Mouse (Mus musculus): ENCODE data around the gene Mitf. TPM values are rescaled to one million over a fixed set of nuclear protein-coding genes. Genes with fewer than 3 reads are reported as not detected.

The Mitf gene
- polyA plus RNA-seq, 1 experiment: 2.6 TPM

- 91% methylated on average over 13 of the region's 13 CpGs for WGBS
- Histone ChIP-seq H3K27ac (ENCODE audit: insufficient read depth, low read length) (no peak overlapping the region), H3K4me1 (ENCODE audit: control insufficient read depth, insufficient read depth, insufficient read length) (no peaks in the 10 kb centered on the region), H3K36me3 (ENCODE audit: control insufficient read depth, insufficient read depth, low read length) (no peaks in the 10 kb centered on the region), H3K27me3 (ENCODE audit: control insufficient read depth, insufficient read depth, low read length) (no peaks in the 10 kb centered on the region), H3K4me3 (ENCODE audit: extremely low read depth, insufficient read depth, insufficient read length) (no peak overlapping the region)
- TF ChIP-seq CTCF (IDR thresholded peaks at IDR 0.05; ENCODE audit: extremely low read depth, insufficient read depth, insufficient read length, insufficient replicate concordance): no peak
- TF ChIP-seq POLR2A (IDR thresholded peaks at IDR 0.05; ENCODE audit: low read depth, low read length): no peak
- DNase-seq (ENCODE audit: low read depth in 1 of 2, low spot score in 2 of 2): no peak
Observed at GRCm38 (mm10) chr6:97950033-97950881, 143.4 kb downstream of the Mitf start.

GRCm38 (mm10) chr6:97950882-97951245 is 144.0 kb downstream of the Mitf start:
- H3K27me3 ChIP-seq (ENCODE audit: control insufficient read depth, insufficient read depth, low read length): no peaks in the 10 kb centered on the region
- TF ChIP-seq POLR2A (IDR thresholded peaks at IDR 0.05; ENCODE audit: low read depth, low read length) (no peak), CTCF (IDR thresholded peaks at IDR 0.05; ENCODE audit: extremely low read depth, insufficient read depth, insufficient read length, insufficient replicate concordance) (no peak)
- H3K4me3 ChIP-seq (ENCODE audit: extremely low read depth, insufficient read depth, insufficient read length): no peak overlapping the region
- H3K36me3 ChIP-seq (ENCODE audit: control insufficient read depth, insufficient read depth, low read length): no peaks in the 10 kb centered on the region
- no peaks in the 10 kb centered on the region for H3K4me1 ChIP-seq (ENCODE audit: control insufficient read depth, insufficient read depth, insufficient read length)
- WGBS: 84% methylated on average over 2 of the region's 2 CpGs
- H3K27ac ChIP-seq (ENCODE audit: insufficient read depth, low read length): no peak overlapping the region
- DNase-seq (ENCODE audit: low read depth in 1 of 2, low spot score in 2 of 2): no peak

- DNase-seq (ENCODE audit: low read depth in 1 of 2, low spot score in 2 of 2): no peak
- TF ChIP-seq CTCF (IDR thresholded peaks at IDR 0.05; ENCODE audit: extremely low read depth, insufficient read depth, insufficient read length, insufficient replicate concordance): no peak
- TF ChIP-seq POLR2A (IDR thresholded peaks at IDR 0.05; ENCODE audit: low read depth, low read length): no peak
- no peaks in the 10 kb centered on the region for H3K36me3 ChIP-seq (ENCODE audit: control insufficient read depth, insufficient read depth, low read length)
- no peaks in the 10 kb centered on the region for H3K4me1 ChIP-seq (ENCODE audit: control insufficient read depth, insufficient read depth, insufficient read length)
- no peak overlapping the region for H3K4me3 ChIP-seq (ENCODE audit: extremely low read depth, insufficient read depth, insufficient read length)
- WGBS: 90% methylated on average over 1 of the region's 1 CpGs
- H3K27me3 ChIP-seq (ENCODE audit: control insufficient read depth, insufficient read depth, low read length): no peaks in the 10 kb centered on the region
- H3K27ac ChIP-seq (ENCODE audit: insufficient read depth, low read length): no peak overlapping the region
Observed at GRCm38 (mm10) chr6:97951711-97952110, 144.9 kb downstream of the Mitf start.

DNA sequence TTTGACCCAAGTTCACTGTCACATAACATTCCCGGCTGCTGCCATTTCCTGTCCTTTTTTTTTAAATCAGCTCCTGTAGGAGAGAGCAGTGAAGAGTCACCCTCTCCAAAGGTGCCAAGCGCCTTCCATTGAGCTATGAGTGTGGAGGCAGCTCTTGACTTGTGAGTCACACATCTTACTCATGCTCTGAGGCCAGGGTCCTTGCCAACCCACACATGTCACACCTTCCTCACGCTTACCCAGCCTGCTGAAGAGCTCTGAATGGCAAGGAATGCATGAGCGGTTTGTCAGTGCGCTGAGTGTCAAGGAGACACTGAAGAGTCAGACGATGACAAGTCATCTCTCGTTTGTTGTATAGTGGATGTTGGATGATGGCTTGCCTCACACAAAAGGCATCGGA is 146.0 kb downstream of the Mitf start:
- DNase-seq (ENCODE audit: low read depth in 1 of 2, low spot score in 2 of 2): no peak
- H3K4me3 ChIP-seq (ENCODE audit: extremely low read depth, insufficient read depth, insufficient read length): no peak overlapping the region
- H3K27ac ChIP-seq (ENCODE audit: insufficient read depth, low read length): no peak overlapping the region
- H3K36me3 ChIP-seq (ENCODE audit: control insufficient read depth, insufficient read depth, low read length): no peaks in the 10 kb centered on the region
- WGBS: 92% methylated on average over 8 of the region's 8 CpGs
- TF ChIP-seq POLR2A (IDR thresholded peaks at IDR 0.05; ENCODE audit: low read depth, low read length) (no peak), CTCF (IDR thresholded peaks at IDR 0.05; ENCODE audit: extremely low read depth, insufficient read depth, insufficient read length, insufficient replicate concordance) (no peak)
- no peaks in the 10 kb centered on the region for H3K27me3 ChIP-seq (ENCODE audit: control insufficient read depth, insufficient read depth, low read length)
- no peaks in the 10 kb centered on the region for H3K4me1 ChIP-seq (ENCODE audit: control insufficient read depth, insufficient read depth, insufficient read length)

- 86% methylated on average over 6 of the region's 6 CpGs for WGBS
- Histone ChIP-seq H3K27me3 (ENCODE audit: control insufficient read depth, insufficient read depth, low read length) (no peaks in the 10 kb centered on the region), H3K36me3 (ENCODE audit: control insufficient read depth, insufficient read depth, low read length) (no peaks in the 10 kb centered on the region), H3K4me1 (ENCODE audit: control insufficient read depth, insufficient read depth, insufficient read length) (no peaks in the 10 kb centered on the region), H3K27ac (ENCODE audit: insufficient read depth, low read length) (no peak overlapping the region), H3K4me3 (ENCODE audit: extremely low read depth, insufficient read depth, insufficient read length) (no peak overlapping the region)
- no peak for DNase-seq (ENCODE audit: low read depth in 1 of 2, low spot score in 2 of 2)
- TF ChIP-seq CTCF (IDR thresholded peaks at IDR 0.05; ENCODE audit: extremely low read depth, insufficient read depth, insufficient read length, insufficient replicate concordance) (no peak), POLR2A (IDR thresholded peaks at IDR 0.05; ENCODE audit: low read depth, low read length) (no peak)
Observed at GRCm38 (mm10) chr6:97956121-97956520, 149.3 kb downstream of the Mitf start.

- TF ChIP-seq CTCF (IDR thresholded peaks at IDR 0.05; ENCODE audit: extremely low read depth, insufficient read depth, insufficient read length, insufficient replicate concordance) (no peak), POLR2A (IDR thresholded peaks at IDR 0.05; ENCODE audit: low read depth, low read length) (no peak)
- H3K4me1 ChIP-seq (ENCODE audit: control insufficient read depth, insufficient read depth, insufficient read length): no peaks in the 10 kb centered on the region
- no peaks in the 10 kb centered on the region for H3K27me3 ChIP-seq (ENCODE audit: control insufficient read depth, insufficient read depth, low read length)
- no peak for DNase-seq (ENCODE audit: low read depth in 1 of 2, low spot score in 2 of 2)
- H3K27ac ChIP-seq (ENCODE audit: insufficient read depth, low read length): no peak overlapping the region
- H3K4me3 ChIP-seq (ENCODE audit: extremely low read depth, insufficient read depth, insufficient read length): no peak overlapping the region
- H3K36me3 ChIP-seq (ENCODE audit: control insufficient read depth, insufficient read depth, low read length): no peaks in the 10 kb centered on the region
- WGBS: 95% methylated on average over 10 of the region's 10 CpGs
Observed at GRCm38 (mm10) chr6:97956636-97957035, 149.8 kb downstream of the Mitf start.

DNA sequence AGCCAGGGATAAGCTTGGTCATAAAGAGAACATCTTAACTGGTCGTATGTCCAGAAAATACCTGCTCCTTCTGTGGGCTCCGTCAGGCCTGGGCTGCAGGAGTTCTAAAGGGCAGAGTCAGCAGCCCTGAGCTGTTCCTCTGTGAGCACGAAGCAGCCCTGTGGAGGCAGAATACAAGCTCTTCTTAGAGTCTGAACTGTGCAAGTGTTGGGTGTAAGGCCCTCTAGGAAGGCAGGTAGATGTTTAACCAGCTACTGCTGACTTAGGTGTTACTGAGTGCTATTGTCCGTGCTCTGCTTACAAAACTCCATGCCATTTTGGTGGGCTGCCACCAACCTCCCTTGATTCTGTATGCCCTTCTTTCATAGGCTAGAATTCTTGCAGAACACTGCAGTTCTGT is 151.4 kb downstream of the Mitf start:
- no peak overlapping the region for H3K27ac ChIP-seq (ENCODE audit: insufficient read depth, low read length)

More for the DNA sequence above, 151.4 kb downstream of the Mitf start:
- Histone ChIP-seq H3K27me3 (ENCODE audit: control insufficient read depth, insufficient read depth, low read length) (no peaks in the 10 kb centered on the region), H3K4me3 (ENCODE audit: extremely low read depth, insufficient read depth, insufficient read length) (no peak overlapping the region), H3K36me3 (ENCODE audit: control insufficient read depth, insufficient read depth, low read length) (no peaks in the 10 kb centered on the region), H3K4me1 (ENCODE audit: control insufficient read depth, insufficient read depth, insufficient read length) (no peaks in the 10 kb centered on the region)
- 93% methylated on average over 4 of the region's 4 CpGs for WGBS
- DNase-seq (ENCODE audit: low read depth in 1 of 2, low spot score in 2 of 2): no peak
- TF ChIP-seq POLR2A (IDR thresholded peaks at IDR 0.05; ENCODE audit: low read depth, low read length) (no peak), CTCF (IDR thresholded peaks at IDR 0.05; ENCODE audit: extremely low read depth, insufficient read depth, insufficient read length, insufficient replicate concordance) (no peak)
